Mouse (Mus musculus): ENCODE measurements around the gene Pxn. TPM values are rescaled to one million over a fixed set of nuclear protein-coding genes. Genes with fewer than 3 reads are reported as not detected.
A peak's percentile ranks its signal among the peaks of the same experiment; 100 is the strongest.

The Pxn gene
- polyA plus RNA-seq, 1 experiment: 136 TPM

GRCm38 (mm10) chr5:115487353-115487752 lies 19.1 kb upstream of the Pxn start:
- H3K27me3 ChIP-seq (ENCODE audit: control insufficient read depth, insufficient read depth, low read length): no peaks in the 10 kb centered on the region
- no peak overlapping the region for H3K27ac ChIP-seq (ENCODE audit: insufficient read depth, low read depth, low read length)
- H3K36me3 ChIP-seq (ENCODE audit: control insufficient read depth, insufficient read depth, low read length): no peaks in the 10 kb centered on the region
- WGBS: 85% methylated on average over 8 of the region's 8 CpGs
- no peak overlapping the region for H3K4me3 ChIP-seq (ENCODE audit: low read depth, low read length)
- TF ChIP-seq CTCF (IDR thresholded peaks at IDR 0.05; ENCODE audit: extremely low read depth, insufficient read length, insufficient replicate concordance, low read depth, low read length): no peak
- TF ChIP-seq POLR2A (IDR thresholded peaks at IDR 0.05; ENCODE audit: low read depth, low read length): no peak
- H3K4me1 ChIP-seq (ENCODE audit: control insufficient read depth, insufficient read depth, insufficient read length, low read length): peaks cover 7% of the 10 kb centered on the region; the same call in 1 of the 2 replicates

- WGBS: 83% methylated on average over 9 of the region's 9 CpGs
- no peaks in the 10 kb centered on the region for H3K27me3 ChIP-seq (ENCODE audit: control insufficient read depth, insufficient read depth, low read length)
- TF ChIP-seq POLR2A (IDR thresholded peaks at IDR 0.05; ENCODE audit: low read depth, low read length) (no peak), CTCF (IDR thresholded peaks at IDR 0.05; ENCODE audit: extremely low read depth, insufficient read length, insufficient replicate concordance, low read depth, low read length) (no peak)
- H3K27ac ChIP-seq (ENCODE audit: insufficient read depth, low read depth, low read length): 0 out of 2 replicates have a peak overlapping the region, but pooled peaks have one; percentile 5
- H3K4me3 ChIP-seq (ENCODE audit: low read depth, low read length): no peak overlapping the region
- H3K36me3 ChIP-seq (ENCODE audit: control insufficient read depth, insufficient read depth, low read length): no peaks in the 10 kb centered on the region
- H3K4me1 ChIP-seq (ENCODE audit: control insufficient read depth, insufficient read depth, insufficient read length, low read length): peaks cover 7% of the 10 kb centered on the region; the same call in 1 of the 2 replicates
Observed at GRCm38 (mm10) chr5:115487942-115488580, 18.4 kb upstream of the Pxn start.

GRCm38 (mm10) chr5:115488841-115489698 lies 17.4 kb upstream of the Pxn start:
- Histone ChIP-seq H3K4me3 (ENCODE audit: low read depth, low read length) (peak overlapping the region; percentile 26), H3K36me3 (ENCODE audit: control insufficient read depth, insufficient read depth, low read length) (no peaks in the 10 kb centered on the region), H3K27ac (ENCODE audit: insufficient read depth, low read depth, low read length) (peak overlapping the region; percentile 100), H3K27me3 (ENCODE audit: control insufficient read depth, insufficient read depth, low read length) (no peaks in the 10 kb centered on the region), H3K4me1 (ENCODE audit: control insufficient read depth, insufficient read depth, insufficient read length, low read length) (peaks cover 7% of the 10 kb centered on the region; the same call in 1 of the 2 replicates)
- under 1% methylated on average over 39 of the region's 39 CpGs for WGBS
- TF ChIP-seq CTCF (IDR thresholded peaks at IDR 0.05; ENCODE audit: extremely low read depth, insufficient read length, insufficient replicate concordance, low read depth, low read length) (no peak), POLR2A (IDR thresholded peaks at IDR 0.05; ENCODE audit: low read depth, low read length) (peak; percentile 85)

GRCm38 (mm10) chr5:115489699-115490637 lies 16.5 kb upstream of the Pxn start:
- TF ChIP-seq CTCF (IDR thresholded peaks at IDR 0.05; ENCODE audit: extremely low read depth, insufficient read length, insufficient replicate concordance, low read depth, low read length) (no peak), POLR2A (IDR thresholded peaks at IDR 0.05; ENCODE audit: low read depth, low read length) (no peak; the same call in 1 of the 2 replicates)
- Histone ChIP-seq H3K27me3 (ENCODE audit: control insufficient read depth, insufficient read depth, low read length) (no peaks in the 10 kb centered on the region), H3K4me1 (ENCODE audit: control insufficient read depth, insufficient read depth, insufficient read length, low read length) (peaks cover 7% of the 10 kb centered on the region; the same call in 1 of the 2 replicates), H3K4me3 (ENCODE audit: low read depth, low read length) (peak overlapping the region; percentile 67), H3K27ac (ENCODE audit: insufficient read depth, low read depth, low read length) (peak overlapping the region; percentile 100), H3K36me3 (ENCODE audit: control insufficient read depth, insufficient read depth, low read length) (no peaks in the 10 kb centered on the region)
- under 1% methylated on average over 50 of the region's 50 CpGs for WGBS

GRCm38 (mm10) chr5:115490638-115491000 lies 15.9 kb upstream of the Pxn start:
- Histone ChIP-seq H3K27ac (ENCODE audit: insufficient read depth, low read depth, low read length) (no peak overlapping the region), H3K4me1 (ENCODE audit: control insufficient read depth, insufficient read depth, insufficient read length, low read length) (peaks cover 7% of the 10 kb centered on the region; the same call in 1 of the 2 replicates), H3K27me3 (ENCODE audit: control insufficient read depth, insufficient read depth, low read length) (no peaks in the 10 kb centered on the region), H3K36me3 (ENCODE audit: control insufficient read depth, insufficient read depth, low read length) (no peaks in the 10 kb centered on the region), H3K4me3 (ENCODE audit: low read depth, low read length) (no peak overlapping the region)
- 5% methylated on average over 8 of the region's 8 CpGs for WGBS
- no peak for TF ChIP-seq POLR2A (IDR thresholded peaks at IDR 0.05; ENCODE audit: low read depth, low read length)
- no peak for TF ChIP-seq CTCF (IDR thresholded peaks at IDR 0.05; ENCODE audit: extremely low read depth, insufficient read length, insufficient replicate concordance, low read depth, low read length)

- Histone ChIP-seq H3K36me3 (ENCODE audit: control insufficient read depth, insufficient read depth, low read length) (no peaks in the 10 kb centered on the region), H3K27me3 (ENCODE audit: control insufficient read depth, insufficient read depth, low read length) (no peaks in the 10 kb centered on the region), H3K4me1 (ENCODE audit: control insufficient read depth, insufficient read depth, insufficient read length, low read length) (peaks cover 7% of the 10 kb centered on the region; the same call in 1 of the 2 replicates), H3K27ac (ENCODE audit: insufficient read depth, low read depth, low read length) (no peak overlapping the region), H3K4me3 (ENCODE audit: low read depth, low read length) (no peak overlapping the region)
- WGBS: 24% methylated on average over 5 of the region's 5 CpGs
- TF ChIP-seq POLR2A (IDR thresholded peaks at IDR 0.05; ENCODE audit: low read depth, low read length) (no peak), CTCF (IDR thresholded peaks at IDR 0.05; ENCODE audit: extremely low read depth, insufficient read length, insufficient replicate concordance, low read depth, low read length) (no peak)
Observed at GRCm38 (mm10) chr5:115491076-115491475, 15.4 kb upstream of the Pxn start.
